Mouse (Mus musculus) small intestine, adult 2 months (tissue): ENCODE data around the gene Sbk2.

ENCODE experiments used
- CTCF ChIP-seq: fragments of 200-500 bp; IDR thresholded peaks from 2 replicates; pipeline ENCODE4 v1.5.1; 2012; ENCODE audit warnings: low read depth, mild to moderate bottlenecking, control low read depth, inconsistent platforms, low read length, moderate library complexity, mixed read lengths; ENCODE audit not compliant: insufficient replicate concordance, insufficient read length; ENCODE audit errors: extremely low read depth
- POLR2A ChIP-seq: fragments of 200-500 bp; IDR thresholded peaks from 2 replicates; pipeline ENCODE4 v1.6.1; 2012; ENCODE audit warnings: low read depth, mild to moderate bottlenecking, control low read depth, inconsistent platforms, low read length, moderate library complexity

GRCm38 (mm10) chr7:4948386-4948785 is 15.8 kb downstream of the Sbk2 start:
- no peak for TF ChIP-seq CTCF
- no peak for TF ChIP-seq POLR2A
